Mouse (Mus musculus): ENCODE measurements around the gene Napb. TPM values are rescaled to one million over a fixed set of nuclear protein-coding genes. Genes with fewer than 3 reads are reported as not detected.
"Not testable (repeated sequence)": the region's sequence is repeated elsewhere in the genome, so short reads cannot be mapped to it uniquely, and the experiment has no call there.

The Napb gene
- 5.1 and 5.5 TPM in 2 replicates for polyA plus RNA-seq (2016; fragmentation: Nextera tagmentation; extraction: Ambion mirVana)

DNA sequence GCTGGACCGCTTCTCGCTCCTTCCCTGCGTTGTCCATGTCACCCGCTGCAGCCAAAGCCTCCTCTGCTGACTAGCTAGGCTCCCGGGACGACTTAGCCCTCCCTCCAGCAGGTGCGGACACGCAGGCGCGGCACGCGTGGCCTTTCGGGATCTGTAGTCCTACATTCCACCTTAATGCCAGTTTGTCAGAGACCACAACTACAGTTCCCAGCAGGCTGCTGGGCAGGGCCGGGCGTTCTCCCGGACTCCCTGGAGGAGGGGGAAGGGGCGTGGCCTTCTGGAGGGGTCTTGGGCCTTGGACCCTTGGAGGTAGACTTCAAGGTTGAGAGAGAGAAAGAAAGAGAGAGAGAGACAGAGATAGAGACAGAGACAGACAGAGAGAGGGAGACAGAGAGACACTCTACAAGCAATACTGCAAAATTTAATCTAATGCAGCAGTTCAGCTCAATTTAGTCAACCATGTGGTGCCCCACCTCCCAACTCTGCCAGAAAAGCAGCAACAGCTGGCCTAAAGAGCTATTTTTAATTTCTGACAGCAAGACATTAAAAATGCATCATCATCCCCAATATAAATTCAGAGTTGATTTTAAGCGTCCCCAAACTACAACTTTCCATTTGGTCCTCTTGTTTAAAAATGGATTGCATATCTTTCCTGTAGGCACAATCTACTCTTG, at the start of gene Napb:
Gene Napb, minus strand, starts transcription at position 141 of the 674 bp plus-strand sequence.
- no peaks in the 10 kb centered on the region for H3K27me3 ChIP-seq (ENCODE audit: poor library complexity, severe bottlenecking)
- peaks cover 14% of the 10 kb centered on the region for H3K9me3 ChIP-seq
- DNase-seq (ENCODE audit: extremely low spot score, low spot score), result peak; percentile 94
- peaks cover 15% of the 10 kb centered on the region for H3K4me1 ChIP-seq
- H3K36me3 ChIP-seq (replicated peaks), result no peaks in the 10 kb centered on the region
- WGBS, result 3% methylated on average over 18 of the region's 18 CpGs
- H3K4me3 ChIP-seq, result peak within 1 kb of the TSS; percentile 80
- H3K27ac ChIP-seq, result peak within 1 kb of the TSS; percentile 87

DNA sequence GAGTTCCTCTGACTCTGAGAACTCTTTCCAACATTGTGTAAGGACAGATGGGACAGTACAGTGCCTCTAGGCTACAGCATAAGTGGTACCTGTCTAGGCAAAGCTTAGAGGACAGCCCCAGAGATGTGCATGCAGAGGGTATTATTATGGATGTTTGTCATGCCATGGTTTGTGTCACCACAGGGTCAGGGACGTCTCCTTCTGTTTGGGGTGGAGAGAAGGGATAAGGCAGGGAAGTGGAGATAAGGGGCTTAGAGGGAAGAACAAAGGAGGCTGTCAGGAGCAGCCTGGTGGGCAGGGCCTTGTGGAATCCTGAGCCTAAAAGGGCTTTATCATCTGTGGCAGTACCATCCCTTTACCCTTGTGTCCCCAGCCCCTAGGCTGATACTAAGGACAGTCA, 49.4 kb upstream of the Napb start, which contains the start of gene 8030411F24Rik:
Gene 8030411F24Rik, plus strand, starts transcription at position 301 of the 400 bp plus-strand sequence.
- no peaks in the 10 kb centered on the region for H3K4me1 ChIP-seq
- no peaks in the 10 kb centered on the region for H3K36me3 ChIP-seq (replicated peaks)
- no peak for DNase-seq (ENCODE audit: extremely low spot score, low spot score)
- no peak within 1 kb of the TSS for H3K4me3 ChIP-seq
- no peaks in the 10 kb centered on the region for H3K9me3 ChIP-seq
- H3K27me3 ChIP-seq (ENCODE audit: poor library complexity, severe bottlenecking), result no peaks in the 10 kb centered on the region
- no peak within 1 kb of the TSS for H3K27ac ChIP-seq
- 19% methylated on average over 1 of the region's 1 CpGs for WGBS

DNA sequence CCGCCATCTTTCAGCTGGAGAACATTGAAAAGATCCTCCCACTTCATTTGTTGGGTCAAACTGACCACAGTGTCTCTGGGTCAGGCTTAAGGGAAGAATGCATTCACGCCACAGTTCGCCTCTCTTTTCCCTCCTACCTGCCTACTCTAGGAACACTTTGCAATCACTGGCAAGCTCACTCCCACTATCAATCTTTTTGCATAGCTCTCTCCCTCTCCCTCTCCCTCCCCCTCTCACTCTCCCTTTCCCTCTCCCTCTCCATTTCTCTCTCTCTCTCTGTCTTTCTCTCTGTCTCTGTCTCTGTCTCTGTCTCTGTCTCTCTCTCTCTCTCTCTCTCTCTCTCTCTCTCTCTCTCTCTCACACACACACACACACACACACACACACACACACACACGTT, 39.1 kb upstream of the Napb start, which contains the start of gene Cst11:
Gene Cst11, minus strand, starts transcription at position 101 of the 400 bp plus-strand sequence.
- not testable (repeated sequence) for DNase-seq (ENCODE audit: extremely low spot score, low spot score); H3K9me3 ChIP-seq; H3K4me3 ChIP-seq; H3K36me3 ChIP-seq (replicated peaks); H3K4me1 ChIP-seq; H3K27me3 ChIP-seq (ENCODE audit: poor library complexity, severe bottlenecking); H3K27ac ChIP-seq
- WGBS, result 84% methylated on average over 4 of the region's 4 CpGs

DNA sequence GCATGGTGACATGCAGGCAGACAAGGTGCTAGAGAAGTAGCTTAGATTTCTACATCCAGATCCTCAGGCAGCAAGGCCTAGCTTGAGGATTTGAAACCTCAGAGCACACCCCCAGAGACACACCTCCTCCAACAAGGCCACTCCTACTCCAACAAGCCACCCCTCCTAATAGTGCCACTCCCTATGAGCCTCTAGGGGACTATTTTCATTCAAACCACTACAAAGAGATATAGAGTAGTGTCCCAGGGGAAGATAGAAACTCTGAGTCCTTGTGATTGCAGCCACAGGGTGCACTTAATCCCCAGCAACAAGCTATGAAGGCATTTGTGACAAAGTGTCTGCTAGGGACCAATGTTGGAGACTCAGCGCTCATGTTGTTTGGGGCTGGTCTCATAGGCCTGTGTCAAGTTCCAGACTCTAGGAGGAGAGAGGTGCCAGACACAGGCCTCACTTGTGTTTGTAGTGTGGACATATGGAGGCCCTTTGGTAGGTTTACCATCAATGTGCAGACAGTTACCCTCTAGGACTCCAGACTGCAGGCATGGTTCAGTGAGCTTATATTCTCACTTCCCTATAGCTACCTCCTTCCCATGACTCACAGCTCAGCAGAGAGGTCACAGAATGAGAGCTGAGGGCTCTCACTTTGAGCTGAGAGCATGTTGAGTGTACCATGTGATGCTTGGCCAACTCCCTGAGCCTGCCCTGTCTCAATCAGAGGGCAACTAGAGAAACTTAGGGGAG, 31.6 kb upstream of the Napb start:
- 100% methylated on average over 1 of the region's 1 CpGs for WGBS

DNA sequence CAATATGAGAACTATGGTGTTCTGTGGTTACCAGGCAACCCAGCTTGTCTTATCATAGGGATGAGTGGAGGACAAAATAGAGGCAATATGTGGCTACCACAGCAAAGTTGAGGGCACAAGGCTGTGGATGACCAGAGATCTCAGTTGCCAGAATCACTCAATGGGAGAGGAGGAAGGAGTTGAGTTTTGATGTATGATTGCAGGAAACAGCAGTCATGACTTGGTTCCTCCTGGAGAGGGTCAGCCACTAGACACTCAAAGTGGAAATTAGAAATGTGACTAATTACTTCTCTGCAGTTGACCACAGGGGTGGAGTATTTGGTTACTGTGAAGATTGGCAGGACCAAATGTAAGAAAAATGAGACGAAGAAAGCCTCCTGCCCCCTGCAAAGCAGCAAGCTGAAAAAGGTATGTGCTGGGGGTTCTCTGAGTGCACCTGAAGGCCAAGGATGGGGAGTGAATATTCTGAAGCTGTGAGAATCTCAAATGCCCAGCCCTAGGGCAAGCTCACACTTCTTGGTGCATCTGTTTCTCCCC, 22.1 kb upstream of the Napb start:
- no peaks in the 10 kb centered on the region for H3K27me3 ChIP-seq (ENCODE audit: poor library complexity, severe bottlenecking)
- H3K36me3 ChIP-seq (replicated peaks), result no peaks in the 10 kb centered on the region
- H3K27ac ChIP-seq, result no peak overlapping the region
- H3K4me3 ChIP-seq, result no peak overlapping the region
- 0 out of 2 replicates have a peak, but pooled peaks cover 2% of the 10 kb centered on the region for H3K4me1 ChIP-seq
- no peak for DNase-seq (ENCODE audit: extremely low spot score, low spot score)
- WGBS, result 84% methylated on average over 1 of the region's 1 CpGs
- no peaks in the 10 kb centered on the region for H3K9me3 ChIP-seq

More for the DNA sequence above, 31.6 kb upstream of the Napb start:
- no peaks in the 10 kb centered on the region for H3K4me1 ChIP-seq
- H3K4me3 ChIP-seq, result no peak overlapping the region
- no peaks in the 10 kb centered on the region for H3K36me3 ChIP-seq (replicated peaks)
- H3K9me3 ChIP-seq, result no peaks in the 10 kb centered on the region
- no peak for DNase-seq (ENCODE audit: extremely low spot score, low spot score)
- H3K27me3 ChIP-seq (ENCODE audit: poor library complexity, severe bottlenecking), result no peaks in the 10 kb centered on the region
- H3K27ac ChIP-seq, result no peak overlapping the region

DNA sequence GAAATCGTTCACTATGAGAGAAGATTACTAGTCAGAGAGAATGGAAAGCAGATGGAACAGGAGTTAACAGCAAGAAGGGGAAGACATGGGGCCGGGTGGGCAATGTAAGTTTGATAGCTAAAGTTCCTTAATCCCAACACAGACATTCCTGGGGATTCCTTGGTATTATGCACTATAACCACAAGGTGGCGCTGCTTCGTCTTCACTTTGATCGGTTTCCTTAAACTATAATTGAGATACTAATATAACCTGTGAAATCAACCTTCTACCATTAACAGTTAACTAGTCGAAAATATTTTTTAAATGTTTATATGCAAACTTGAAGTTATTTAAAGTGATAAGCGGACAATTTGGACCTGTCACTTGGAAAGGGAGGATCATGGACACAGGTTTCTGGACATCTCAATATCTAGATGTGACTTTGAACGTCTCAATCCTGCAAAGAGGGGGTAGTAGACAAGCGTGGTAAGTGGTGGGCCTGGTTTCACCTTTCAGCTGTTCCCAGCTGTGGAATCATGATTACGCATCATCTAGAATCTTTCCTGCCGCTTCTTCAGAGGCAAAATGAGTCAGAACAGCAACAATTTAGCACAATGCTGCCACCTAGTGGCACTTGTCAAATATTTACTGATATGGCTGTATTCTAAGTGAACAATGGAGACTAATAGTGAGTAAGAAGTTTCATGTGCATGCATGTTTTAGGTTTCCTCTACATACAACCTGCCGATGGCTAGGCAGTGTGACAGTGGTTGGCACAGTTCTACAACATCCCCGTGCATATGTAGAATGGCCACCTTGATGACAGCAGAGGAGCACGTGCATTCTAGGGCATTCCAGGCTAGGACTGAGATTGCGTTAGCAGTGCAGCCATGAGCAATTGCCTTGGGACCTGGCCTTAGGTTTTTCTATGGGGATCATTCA, 19.9 kb upstream of the Napb start:
- WGBS, result 20% methylated on average over 15 of the region's 15 CpGs
- peak overlapping the region; percentile 46 for H3K4me3 ChIP-seq
- DNase-seq (ENCODE audit: extremely low spot score, low spot score), result peak; percentile 66
- H3K27me3 ChIP-seq (ENCODE audit: poor library complexity, severe bottlenecking), result no peaks in the 10 kb centered on the region
- no peaks in the 10 kb centered on the region for H3K36me3 ChIP-seq (replicated peaks)
- H3K9me3 ChIP-seq, result no peaks in the 10 kb centered on the region
- no peak overlapping the region for H3K27ac ChIP-seq
- H3K4me1 ChIP-seq, result 0 out of 2 replicates have a peak, but pooled peaks cover 2% of the 10 kb centered on the region

DNA sequence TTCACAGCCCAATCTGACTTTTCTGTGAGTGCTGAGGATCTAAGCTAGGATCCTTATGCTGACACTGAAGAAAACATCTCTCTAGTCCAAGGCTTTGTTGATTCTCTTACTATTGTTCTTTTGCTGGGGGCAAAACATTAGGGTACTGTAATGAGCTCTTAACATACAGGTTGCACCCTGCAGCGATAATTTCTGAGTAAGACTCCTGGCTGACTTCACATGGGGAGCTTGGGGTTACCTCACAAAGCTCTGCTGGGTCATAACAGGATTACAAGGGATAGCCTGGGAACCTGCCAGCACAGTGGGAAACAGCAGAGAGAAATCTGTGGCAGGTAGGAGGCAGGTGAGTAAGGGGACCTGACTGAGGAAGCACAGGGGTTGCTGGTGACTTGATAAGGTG, 17.8 kb upstream of the Napb start, which contains the start of gene Cstl1:
Gene Cstl1, plus strand, starts transcription at position 301 of the 400 bp plus-strand sequence.
- Histone ChIP-seq H3K4me3 (no peak within 1 kb of the TSS), H3K27ac (no peak within 1 kb of the TSS), H3K27me3 (ENCODE audit: poor library complexity, severe bottlenecking) (no peaks in the 10 kb centered on the region), H3K36me3 (replicated peaks) (no peaks in the 10 kb centered on the region), H3K9me3 (no peaks in the 10 kb centered on the region), H3K4me1 (0 out of 2 replicates have a peak, but pooled peaks cover 2% of the 10 kb centered on the region)
- DNase-seq (ENCODE audit: extremely low spot score, low spot score), result no peak
- WGBS, result 84% methylated on average over 1 of the region's 1 CpGs

DNA sequence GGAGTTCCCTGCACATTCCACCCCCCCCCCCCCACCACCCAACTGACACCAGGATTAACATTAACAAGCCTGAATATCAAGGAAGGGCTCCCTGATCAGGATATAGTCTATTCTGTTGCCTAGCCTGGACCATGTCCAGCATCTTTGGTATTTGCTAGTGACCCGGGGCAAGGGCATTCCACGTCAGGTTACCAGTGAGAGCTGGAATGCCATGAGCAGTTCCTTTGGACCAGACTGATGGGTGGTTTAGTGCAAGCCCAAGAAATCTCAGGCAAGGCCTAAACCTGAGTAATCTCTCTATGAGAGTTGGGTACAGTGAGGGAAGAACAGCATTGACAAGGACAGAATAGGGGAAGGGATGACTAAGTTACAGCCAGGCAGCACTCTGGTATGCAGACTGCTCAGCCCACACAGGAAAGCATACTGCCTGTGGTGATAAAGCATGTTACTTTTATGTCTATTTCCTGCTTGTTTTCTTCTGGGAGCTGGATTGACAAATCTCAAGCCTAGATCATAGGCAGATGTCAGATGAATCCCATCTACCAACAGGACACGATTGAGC, 11.7 kb upstream of the Napb start:
- Histone ChIP-seq H3K27ac (no peak overlapping the region), H3K4me3 (no peak overlapping the region), H3K36me3 (replicated peaks) (no peaks in the 10 kb centered on the region), H3K27me3 (ENCODE audit: poor library complexity, severe bottlenecking) (no peaks in the 10 kb centered on the region), H3K4me1 (no peaks in the 10 kb centered on the region), H3K9me3 (no peaks in the 10 kb centered on the region)
- DNase-seq (ENCODE audit: extremely low spot score, low spot score), result no peak
- 78% methylated on average over 3 of the region's 3 CpGs for WGBS

DNA sequence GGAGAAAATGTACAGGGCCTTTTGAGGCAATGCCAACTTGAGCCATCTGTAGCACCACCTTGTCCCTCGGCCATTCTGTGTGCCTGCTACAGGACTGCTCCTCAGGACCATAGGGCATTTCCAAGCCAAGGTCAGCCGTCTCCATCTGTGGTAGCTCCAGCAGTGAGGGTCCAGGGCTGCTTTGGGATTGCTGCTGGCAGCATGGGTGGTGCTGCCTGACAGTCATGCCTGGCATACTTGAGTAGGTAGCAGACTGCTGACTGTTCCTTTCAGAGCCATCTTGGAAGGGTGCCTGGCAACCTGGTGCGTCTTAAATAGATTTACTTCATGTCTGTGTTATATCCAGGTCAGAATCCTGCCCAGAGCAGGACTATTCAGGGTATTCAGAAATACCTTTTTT, 10.7 kb upstream of the Napb start:
- DNase-seq (ENCODE audit: extremely low spot score, low spot score), result no peak
- H3K36me3 ChIP-seq (replicated peaks), result no peaks in the 10 kb centered on the region
- no peaks in the 10 kb centered on the region for H3K9me3 ChIP-seq
- no peak overlapping the region for H3K27ac ChIP-seq
- 91% methylated on average over 3 of the region's 3 CpGs for WGBS
- H3K4me3 ChIP-seq, result no peak overlapping the region
- no peaks in the 10 kb centered on the region for H3K4me1 ChIP-seq
- H3K27me3 ChIP-seq (ENCODE audit: poor library complexity, severe bottlenecking), result no peaks in the 10 kb centered on the region

DNA sequence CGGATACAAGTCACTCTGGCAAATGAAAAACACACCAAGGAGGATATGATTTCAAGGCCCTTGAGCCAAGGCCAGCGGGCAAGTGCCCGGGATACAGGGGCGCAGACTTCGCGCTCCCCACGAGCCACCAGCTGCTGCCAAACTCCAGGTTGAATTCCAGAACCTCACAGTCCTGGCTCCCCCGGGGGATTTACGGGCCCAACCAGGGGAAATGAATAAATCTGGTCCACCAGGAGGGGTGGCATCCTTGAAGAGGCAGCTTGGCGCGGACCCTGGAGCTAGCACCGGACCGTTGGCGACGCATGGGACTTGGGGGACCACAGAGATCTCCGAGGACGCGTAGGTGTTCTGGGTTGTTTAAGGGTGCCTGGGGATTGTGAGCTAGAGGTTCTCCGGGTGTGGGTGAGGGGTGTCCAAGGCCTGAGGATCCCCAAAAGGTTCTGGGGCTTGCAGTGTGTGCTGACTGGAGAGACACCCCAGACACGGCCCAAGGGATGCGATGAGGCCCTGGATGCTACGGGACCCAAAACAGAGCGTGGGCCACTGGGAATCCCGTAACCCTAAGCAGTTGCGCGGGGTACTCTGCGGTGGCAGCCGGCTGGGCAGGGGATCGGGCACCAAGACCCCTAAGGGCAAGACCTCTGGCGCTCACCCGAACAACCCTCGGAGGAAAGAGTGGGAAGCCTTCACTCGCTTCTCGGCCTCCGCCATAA, 497 bp downstream of the Napb start:
- under 1% methylated on average over 35 of the region's 35 CpGs for WGBS
- no peak for DNase-seq (ENCODE audit: extremely low spot score, low spot score)
- H3K4me3 ChIP-seq, result peak overlapping the region; percentile 80
- H3K36me3 ChIP-seq (replicated peaks), result no peaks in the 10 kb centered on the region
- H3K4me1 ChIP-seq, result peaks cover 15% of the 10 kb centered on the region
- peaks cover 14% of the 10 kb centered on the region for H3K9me3 ChIP-seq
- H3K27ac ChIP-seq, result peak overlapping the region; percentile 87
- H3K27me3 ChIP-seq (ENCODE audit: poor library complexity, severe bottlenecking), result no peaks in the 10 kb centered on the region

DNA sequence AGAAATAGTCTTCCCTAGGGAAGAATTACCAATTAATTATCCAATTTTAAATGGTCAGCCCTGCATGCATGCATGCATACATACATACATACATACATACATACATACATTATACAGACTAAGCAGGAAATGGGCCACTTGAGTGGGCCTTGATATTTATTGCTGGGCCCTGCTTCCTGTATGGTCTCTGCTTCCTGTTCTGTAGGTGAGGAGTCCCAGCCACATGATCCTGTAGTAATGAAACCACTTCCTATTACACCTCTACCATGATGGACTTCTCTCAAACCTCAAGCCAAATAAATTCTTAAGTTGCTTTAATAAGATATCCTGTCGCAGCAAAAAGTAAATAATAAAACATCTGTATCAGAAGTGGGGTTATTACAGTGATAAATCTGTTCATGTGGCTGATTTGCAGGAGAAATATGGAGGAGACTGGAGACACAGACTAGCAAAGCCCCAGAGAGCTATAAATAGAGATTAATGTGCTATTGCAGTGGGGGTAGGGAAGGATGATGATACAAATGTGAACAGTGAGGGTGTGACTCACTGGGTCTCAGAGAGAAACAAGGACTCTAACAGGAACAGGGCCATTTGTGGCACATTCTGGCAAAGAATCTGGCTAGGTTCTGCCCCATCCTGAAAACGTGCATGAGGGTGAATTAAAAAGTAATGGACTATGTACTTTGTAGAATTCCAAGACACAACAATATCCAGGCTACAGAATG, 12.8 kb downstream of the Napb start:
- Histone ChIP-seq H3K9me3 (no peaks in the 10 kb centered on the region), H3K27me3 (ENCODE audit: poor library complexity, severe bottlenecking) (no peaks in the 10 kb centered on the region), H3K36me3 (replicated peaks) (no peaks in the 10 kb centered on the region), H3K27ac (no peak overlapping the region), H3K4me3 (no peak overlapping the region), H3K4me1 (peaks cover 8% of the 10 kb centered on the region)
- DNase-seq (ENCODE audit: extremely low spot score, low spot score), result no peak
- 89% methylated on average over 2 of the region's 2 CpGs for WGBS

Data from forebrain, embryonic 10.5 days (tissue).